Mouse (Mus musculus) retina, postnatal 7 days (tissue): ENCODE results near the gene Nrsn2.

ENCODE experiments used
- DNase-seq: peaks from one replicate; pipeline ENCODE4 v3.0.0-alpha.2; 2012; ENCODE audit warnings: low read depth, low spot score

The Nrsn2 gene

GRCm38 (mm10) chr2:152343329-152344213 is 32.9 kb downstream of the Nrsn2 start, which contains the start of gene Trib3:
TSS of gene Trib3 (minus strand) at chr2:152344032.
- peak; percentile 62 for DNase-seq

GRCm38 (mm10) chr2:152339631-152340179 is 36.7 kb downstream of the Nrsn2 start:
- DNase-seq: no peak

DNA sequence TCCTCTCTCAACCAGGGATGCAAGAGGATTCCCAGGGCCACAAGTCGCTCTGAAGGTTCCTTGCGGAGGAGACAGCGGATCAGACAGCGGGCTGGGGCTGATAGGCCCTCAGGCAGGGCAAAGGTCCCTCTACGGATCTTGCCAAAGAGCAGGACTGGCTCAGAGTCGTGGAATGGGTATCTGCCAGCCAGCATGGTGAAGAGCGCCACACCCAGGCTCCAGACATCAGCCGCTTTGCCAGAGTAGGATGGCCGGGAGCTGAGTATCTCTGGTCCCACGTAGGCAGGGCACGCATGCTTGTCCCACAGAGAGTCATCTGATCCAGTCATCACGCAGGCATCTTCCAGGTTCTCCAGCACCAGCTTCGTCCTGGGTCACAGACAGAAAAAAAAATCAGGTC is 38.1 kb downstream of the Nrsn2 start:
- DNase-seq: no peak

DNA sequence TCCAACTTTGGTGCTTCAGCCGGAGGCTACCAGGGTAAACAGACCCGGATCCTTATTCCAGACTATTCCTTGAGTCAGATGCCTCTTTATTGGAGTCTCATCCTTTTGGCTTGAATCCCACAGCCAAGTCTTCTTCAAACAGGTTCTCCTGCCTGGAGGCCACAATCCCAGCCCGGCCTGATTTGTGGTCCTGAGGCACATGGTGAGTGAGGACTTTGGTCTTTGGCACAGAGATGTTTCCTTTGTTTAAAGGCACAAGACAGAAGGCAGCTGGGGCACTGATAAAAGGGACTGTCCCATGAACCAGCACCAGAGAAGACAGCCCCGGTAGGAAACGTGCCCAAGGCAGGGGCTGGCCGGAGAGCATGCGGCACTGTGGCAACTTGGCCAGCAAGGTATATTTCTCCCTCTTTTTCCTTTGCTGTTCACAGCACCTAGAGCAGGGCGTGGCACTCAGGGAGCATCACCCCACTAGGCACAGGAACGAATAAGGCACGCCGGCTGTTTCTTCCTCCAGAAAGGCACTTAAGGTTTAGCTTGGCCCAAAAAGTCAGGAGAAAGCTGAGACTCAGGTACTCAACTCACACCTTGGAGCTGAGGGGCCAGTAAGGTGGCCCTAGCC is 38.7 kb downstream of the Nrsn2 start:
- no peak for DNase-seq

DNA sequence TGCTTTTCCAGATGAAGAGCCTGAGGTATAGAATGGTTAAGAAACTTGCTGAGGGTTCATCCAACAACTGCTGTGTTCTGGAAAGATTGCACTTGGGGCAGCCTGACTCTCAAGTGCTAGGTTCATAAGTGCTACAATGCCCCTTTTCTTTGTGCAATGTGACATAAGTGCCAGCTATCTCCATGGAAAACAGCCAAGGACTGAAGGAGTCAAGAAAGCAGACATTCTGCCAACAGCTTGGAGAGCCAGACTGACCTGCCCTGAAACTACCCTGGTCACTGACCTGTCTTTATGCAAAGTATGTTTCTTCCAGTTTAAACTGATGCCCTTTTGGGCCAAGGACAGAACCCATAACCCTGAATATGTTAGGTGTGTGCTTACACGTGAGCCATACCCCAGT is 39.6 kb downstream of the Nrsn2 start:
- DNase-seq: no peak

GRCm38 (mm10) chr2:152335289-152335820 is 41.1 kb downstream of the Nrsn2 start:
- DNase-seq: no peak

- no peak for DNase-seq
Observed at GRCm38 (mm10) chr2:152333345-152334006, 43.0 kb downstream of the Nrsn2 start.

DNA sequence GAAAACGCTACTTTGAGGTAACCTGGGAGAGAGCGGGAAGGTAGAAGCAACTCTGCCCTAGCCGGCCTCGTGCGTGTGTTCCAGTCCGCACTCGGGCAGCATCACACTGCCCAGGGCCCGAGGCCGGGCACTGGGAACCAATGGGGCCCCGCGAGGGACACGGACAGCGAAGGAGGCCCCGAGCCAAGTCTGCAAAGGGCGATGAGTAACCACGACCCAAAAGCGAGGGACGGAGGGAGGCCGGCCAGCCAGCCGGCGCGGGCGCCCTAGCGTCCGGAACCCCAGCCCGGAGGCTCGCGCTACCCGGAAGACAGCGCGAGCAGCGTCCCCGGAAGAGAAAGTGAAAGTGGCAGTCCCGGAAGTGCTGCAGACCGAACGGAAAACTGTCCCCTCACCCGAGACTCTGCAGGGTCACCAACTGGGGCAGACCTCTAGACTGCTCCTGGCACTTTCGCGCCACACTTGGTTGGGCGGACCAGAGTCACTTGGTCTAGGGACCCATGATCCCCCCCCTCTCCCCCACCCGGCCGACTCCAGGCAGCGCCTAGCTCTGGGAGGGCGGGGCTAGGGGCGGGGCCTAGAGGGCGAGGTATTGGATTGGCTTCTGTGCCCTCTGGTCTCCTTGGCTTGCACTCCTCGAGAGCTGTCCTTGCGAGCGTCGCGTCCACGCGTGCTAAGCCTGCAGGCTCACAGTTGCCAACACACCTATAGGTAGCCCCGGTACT is 44.2 kb downstream of the Nrsn2 start, which contains the start of gene Rbck1:
Rbck1 (minus strand) TSS at position 553 of the 725 bp plus-strand sequence.
- peak; percentile 94 for DNase-seq

GRCm38 (mm10) chr2:152330858-152331423 is 45.5 kb downstream of the Nrsn2 start:
- DNase-seq: no peak

DNA sequence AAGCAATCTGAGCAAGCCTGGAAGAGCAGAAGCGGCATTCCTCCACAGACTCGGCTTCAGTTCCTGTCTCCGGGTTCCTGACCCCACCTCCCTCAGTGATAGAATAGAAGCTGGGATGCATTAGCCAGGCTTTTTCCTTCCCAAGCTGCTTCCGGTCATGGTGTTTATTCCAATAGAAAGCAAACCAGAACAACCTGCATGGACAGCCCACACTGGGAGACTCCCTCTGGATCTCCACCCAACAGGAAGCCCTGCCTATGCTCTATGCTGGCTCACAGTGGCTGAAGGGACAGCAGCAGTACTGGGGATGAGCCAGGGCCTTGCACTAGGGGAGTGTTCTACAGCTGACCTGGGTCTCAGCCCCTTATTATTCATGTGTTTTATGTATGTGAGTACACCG is 48.5 kb downstream of the Nrsn2 start:
- DNase-seq: no peak

DNA sequence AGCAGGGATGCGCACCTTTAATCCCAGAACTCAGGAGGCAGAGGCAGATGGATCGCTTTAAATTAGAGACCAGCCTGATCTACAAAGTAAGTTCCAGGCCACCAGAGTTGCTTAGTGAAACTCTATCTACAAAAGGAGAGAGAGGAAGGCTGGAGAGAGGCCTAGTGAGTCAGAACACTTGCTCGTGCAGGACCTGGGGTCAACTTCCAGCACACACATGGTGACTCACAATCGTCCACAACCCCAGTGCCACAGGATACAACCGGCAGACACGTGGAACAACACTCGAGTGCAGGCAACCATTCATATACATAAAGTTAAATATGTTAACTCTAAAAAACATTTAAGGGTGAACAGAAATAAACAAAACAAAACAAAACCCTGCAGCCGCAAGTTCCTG is 49.8 kb downstream of the Nrsn2 start:
- DNase-seq: no peak

GRCm38 (mm10) chr2:152326157-152326556 is 50.3 kb downstream of the Nrsn2 start:
- DNase-seq: no peak

GRCm38 (mm10) chr2:152324842-152325241 is 51.6 kb downstream of the Nrsn2 start:
- DNase-seq: no peak

GRCm38 (mm10) chr2:152323971-152324370 is 52.5 kb downstream of the Nrsn2 start:
- DNase-seq: no peak

DNA sequence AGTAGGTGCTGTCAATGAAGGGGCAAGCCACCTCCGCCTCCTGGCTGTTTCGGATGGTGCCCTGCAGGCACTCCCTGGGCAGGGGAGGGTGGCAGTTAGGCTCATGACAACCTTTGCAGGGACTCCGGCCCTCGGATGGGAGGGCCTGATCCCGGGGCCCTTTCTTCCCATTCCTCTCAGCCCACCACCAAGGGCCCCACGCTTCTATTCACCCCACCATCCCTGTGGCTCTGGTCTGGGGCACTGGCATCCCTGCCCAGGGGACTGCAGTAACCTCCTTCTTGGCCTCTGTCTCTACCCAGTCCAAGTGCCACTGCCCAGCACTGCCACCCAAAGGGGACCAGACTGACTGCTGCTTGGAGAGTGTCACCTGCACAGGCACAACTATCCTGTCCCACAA is 54.2 kb downstream of the Nrsn2 start:
- DNase-seq: no peak

DNA sequence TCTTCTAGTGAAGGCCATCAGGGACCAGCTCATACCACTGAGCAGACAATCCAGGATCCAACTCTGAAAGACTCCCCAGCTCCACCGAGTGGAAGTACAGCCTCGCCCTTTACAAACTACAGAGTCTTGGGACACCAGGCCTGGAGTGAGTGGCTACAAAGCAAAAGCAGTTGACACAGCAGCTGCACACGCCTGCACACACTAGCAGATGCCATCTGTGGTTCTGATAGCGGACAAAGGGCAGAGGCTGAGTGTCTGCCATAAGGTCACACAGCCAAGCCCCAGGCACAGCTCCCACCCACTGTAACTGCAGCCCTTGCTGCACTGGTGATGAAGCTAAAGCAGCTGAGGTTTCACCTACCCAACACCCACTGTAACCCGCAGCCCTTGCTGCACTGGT is 54.9 kb downstream of the Nrsn2 start:
- no peak for DNase-seq
